Mouse (Mus musculus) kidney, postnatal 0 days (tissue): Measurements from ENCODE around the gene Prkab2. TPM values are rescaled to one million over a fixed set of nuclear protein-coding genes. Genes with fewer than 3 reads are reported as not detected.

Experiments used
- ATAC-seq: fragments of 200-750 bp; cut with Nextera tagmentation; replicated peaks from 2 replicates; pipeline ENCODE4 v1.8.0; 2017; ENCODE audit warnings: low read depth, moderate number of reproducible peaks, moderate TSS enrichment, moderate library complexity; ENCODE audit not compliant: low FRiP score
- DNase-seq: peaks from one replicate; pipeline ENCODE4 v3.0.0-alpha.2; 2016; ENCODE audit warnings: low spot score
- H3K27ac ChIP-seq: fragments of 300-500 bp; sonication (generic); 2 replicates; pipeline ENCODE4 v1.5.1; 2014; ENCODE audit warnings: mild to moderate bottlenecking
- H3K27me3 ChIP-seq: fragments of 300-500 bp; sonication (generic); 2 replicates; pipeline ENCODE4 v1.6.1; 2014; ENCODE audit warnings: low read length, mixed read lengths; ENCODE audit not compliant: insufficient read depth
- H3K36me3 ChIP-seq: fragments of 300-500 bp; sonication (generic); 2 replicates; pipeline ENCODE4 v1.6.1; 2014; ENCODE audit warnings: low read length, mixed read lengths; ENCODE audit not compliant: insufficient read depth
- H3K4me1 ChIP-seq: fragments of 300-500 bp; sonication (generic); replicated peaks from 2 replicates; pipeline ENCODE4 v1.6.1; 2014; ENCODE audit warnings: antibody characterized with exemption, low read length, mixed read lengths; ENCODE audit not compliant: insufficient read depth
- H3K4me2 ChIP-seq: fragments of 300-500 bp; sonication (generic); 2 replicates; pipeline ENCODE4 v1.6.1; 2014; ENCODE audit warnings: mild to moderate bottlenecking, low read length, moderate library complexity, mixed read lengths
- H3K4me3 ChIP-seq: fragments of 300-500 bp; sonication (generic); replicated peaks from 2 replicates; pipeline ENCODE4 v1.5.1; 2014; ENCODE audit warnings: low read depth, low read length
- H3K9ac ChIP-seq: fragments of 300-500 bp; sonication (generic); 2 replicates; pipeline ENCODE4 v1.6.1; 2014; ENCODE audit warnings: low read depth, low read length
- H3K9me3 ChIP-seq: fragments of 300-500 bp; sonication (generic); replicated peaks from 2 replicates; pipeline ENCODE4 v1.6.1; 2016; ENCODE audit warnings: low read length, inconsistent platforms, mixed read lengths
- CTCF ChIP-seq: IDR thresholded peaks from 2 replicates; pipeline ENCODE4 v1.5.1; 2016; ENCODE audit warnings: antibody characterized with exemption, low read depth, mild to moderate bottlenecking, moderate library complexity
- WGBS: fragments of 180-500 bp; shearing (Covaris S2); extraction: QIAGEN DNeasy Blood & Tissue Kit; methylation state at CpG from one replicate; pipeline ENCODE4 v1.1.7; 2014; 5-methylcytosine and 5-hydroxymethylcytosine counted together
- polyA plus RNA-seq: library from polyadenylated mRNA; unstranded; fragments of >200 nt; fragmentation: Nextera tagmentation; extraction: Ambion mirVana; gene quantifications from 2 replicates; pipeline ENCODE4 v1.2.1, GENCODE M21; 2015

Gene Prkab2
- polyA plus RNA-seq, 1 experiment from 2014 or later, result 4.7 TPM

- peak overlapping the region; percentile 35; the same call in 1 of the 2 replicates for H3K4me3 ChIP-seq
- H3K9ac ChIP-seq, result no peak overlapping the region
- H3K27ac ChIP-seq, result no peak overlapping the region
- H3K4me2 ChIP-seq, result peak overlapping the region; percentile 81; the same call in 1 of the 2 replicates
- peaks cover 5% of the 10 kb centered on the region; the same call in 1 of the 2 replicates for H3K4me1 ChIP-seq
- no peaks in the 10 kb centered on the region for H3K36me3 ChIP-seq
- H3K9me3 ChIP-seq, result no peaks in the 10 kb centered on the region
- no peak for DNase-seq
- H3K27me3 ChIP-seq, result no peaks in the 10 kb centered on the region
- no peak for TF ChIP-seq CTCF
- WGBS, result 31% methylated on average over 5 of the region's 5 CpGs
- no peak for ATAC-seq
Observed at GRCm38 (mm10) chr3:97682576-97682975, 24.6 kb downstream of the Prkab2 start.

GRCm38 (mm10) chr3:97683560-97684195 lies 25.7 kb downstream of the Prkab2 start:
- H3K27me3 ChIP-seq, result no peaks in the 10 kb centered on the region
- H3K4me1 ChIP-seq, result peaks cover 5% of the 10 kb centered on the region; the same call in 1 of the 2 replicates
- peak; percentile 74 for ATAC-seq
- H3K9ac ChIP-seq, result no peak overlapping the region
- no peaks in the 10 kb centered on the region for H3K9me3 ChIP-seq
- peak; percentile 61 for DNase-seq
- TF ChIP-seq CTCF, result no peak
- H3K27ac ChIP-seq, result no peak overlapping the region; the same call in 1 of the 2 replicates
- no peaks in the 10 kb centered on the region for H3K36me3 ChIP-seq
- 6% methylated on average over 16 of the region's 16 CpGs for WGBS
- no peak overlapping the region for H3K4me3 ChIP-seq
- peak overlapping the region; percentile 37 for H3K4me2 ChIP-seq

- TF ChIP-seq CTCF, result no peak
- no peak overlapping the region for H3K9ac ChIP-seq
- no peak overlapping the region for H3K4me2 ChIP-seq
- no peak overlapping the region for H3K27ac ChIP-seq
- no peaks in the 10 kb centered on the region for H3K27me3 ChIP-seq
- WGBS, result 61% methylated on average over 4 of the region's 4 CpGs
- no peak for DNase-seq
- no peak overlapping the region for H3K4me3 ChIP-seq
- peaks cover 2% of the 10 kb centered on the region; the same call in 1 of the 2 replicates for H3K4me1 ChIP-seq
- no peaks in the 10 kb centered on the region for H3K36me3 ChIP-seq
- no peaks in the 10 kb centered on the region for H3K9me3 ChIP-seq
- ATAC-seq, result no peak
Observed at GRCm38 (mm10) chr3:97686372-97687117, 28.6 kb downstream of the Prkab2 start.

- Histone ChIP-seq H3K27ac (no peak overlapping the region), H3K4me3 (no peak overlapping the region), H3K4me1 (no peaks in the 10 kb centered on the region), H3K36me3 (no peaks in the 10 kb centered on the region), H3K9me3 (no peaks in the 10 kb centered on the region), H3K4me2 (no peak overlapping the region), H3K9ac (no peak overlapping the region), H3K27me3 (no peaks in the 10 kb centered on the region)
- WGBS, result 72% methylated on average over 2 of the region's 2 CpGs
- ATAC-seq (no peak), DNase-seq (no peak)
- no peak for TF ChIP-seq CTCF
Observed at GRCm38 (mm10) chr3:97689289-97689688, 31.3 kb downstream of the Prkab2 start.

GRCm38 (mm10) chr3:97690590-97690989 lies 32.6 kb downstream of the Prkab2 start:
- H3K27me3 ChIP-seq, result no peaks in the 10 kb centered on the region
- H3K27ac ChIP-seq, result no peak overlapping the region
- H3K4me1 ChIP-seq, result no peaks in the 10 kb centered on the region
- H3K36me3 ChIP-seq, result no peaks in the 10 kb centered on the region
- TF ChIP-seq CTCF, result no peak
- H3K9me3 ChIP-seq, result no peaks in the 10 kb centered on the region
- no peak overlapping the region for H3K9ac ChIP-seq
- no peak for ATAC-seq
- no peak overlapping the region for H3K4me3 ChIP-seq
- no peak for DNase-seq
- WGBS, result 41% methylated on average over 7 of the region's 7 CpGs
- H3K4me2 ChIP-seq, result no peak overlapping the region

GRCm38 (mm10) chr3:97691443-97692017 lies 33.5 kb downstream of the Prkab2 start:
- Histone ChIP-seq H3K36me3 (no peaks in the 10 kb centered on the region), H3K4me1 (no peaks in the 10 kb centered on the region), H3K27me3 (no peaks in the 10 kb centered on the region), H3K9me3 (no peaks in the 10 kb centered on the region), H3K4me3 (no peak overlapping the region), H3K4me2 (no peak overlapping the region), H3K9ac (no peak overlapping the region), H3K27ac (no peak overlapping the region)
- TF ChIP-seq CTCF, result no peak
- ATAC-seq (no peak), DNase-seq (no peak)
- WGBS, result 66% methylated on average over 12 of the region's 12 CpGs
